Mouse (Mus musculus): ENCODE measurements around the gene Tnr. TPM values are rescaled to one million over a fixed set of nuclear protein-coding genes. Genes with fewer than 3 reads are reported as not detected.

Tnr gene
- polyA plus RNA-seq, 1 experiment from 2014 or later, result 0.02 TPM

DNA sequence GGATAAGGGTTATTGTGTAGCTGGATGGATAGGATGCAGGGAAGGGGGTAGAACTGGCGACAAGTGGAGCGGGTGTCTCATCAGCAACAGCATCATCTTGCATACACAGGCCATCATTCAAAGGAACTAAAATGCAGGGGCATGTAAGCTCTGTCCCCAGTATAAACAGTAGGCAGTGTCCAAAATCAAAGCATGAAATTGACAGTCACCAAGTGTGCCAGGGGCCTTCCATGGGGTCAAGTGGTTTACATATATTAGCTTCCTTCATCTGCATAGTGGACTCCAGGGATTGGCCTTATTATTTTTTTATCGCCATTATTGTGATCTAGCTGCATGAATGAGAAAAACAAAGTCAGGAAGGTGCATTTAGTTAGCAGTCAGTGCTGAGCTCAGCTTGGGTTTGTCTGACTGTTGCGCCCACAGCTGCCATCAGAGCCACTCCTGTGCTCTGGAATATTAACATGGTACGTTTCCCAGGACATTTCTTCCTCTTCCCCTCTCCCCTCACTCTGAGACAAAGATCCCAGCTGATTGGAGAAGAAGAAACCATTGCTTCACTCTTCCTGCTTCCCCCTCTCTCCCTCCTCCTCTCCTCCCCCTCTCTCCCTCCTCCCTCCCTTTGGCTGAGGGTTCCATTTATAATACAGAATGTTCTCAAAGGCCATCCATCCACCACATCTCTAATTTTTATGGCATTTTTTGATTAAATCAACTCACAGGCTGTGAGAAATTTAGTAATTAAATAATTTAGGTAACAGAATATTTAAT lies 106.4 kb downstream of the Tnr start:
- no peak for ATAC-seq (ENCODE audit: insufficient read depth)
- Histone ChIP-seq H3K27ac (replicated peaks) (no peak overlapping the region), H3K9ac (no peak overlapping the region), H3K4me1 (replicated peaks) (no peaks in the 10 kb centered on the region), H3K27me3 (no peaks in the 10 kb centered on the region), H3K4me3 (replicated peaks) (no peak overlapping the region), H3K9me3 (replicated peaks) (no peaks in the 10 kb centered on the region), H3K4me2 (no peak overlapping the region), H3K36me3 (replicated peaks) (no peaks in the 10 kb centered on the region)
- WGBS (ENCODE audit: insufficient replicate concordance), result 66% methylated on average over 5 of the region's 5 CpGs

DNA sequence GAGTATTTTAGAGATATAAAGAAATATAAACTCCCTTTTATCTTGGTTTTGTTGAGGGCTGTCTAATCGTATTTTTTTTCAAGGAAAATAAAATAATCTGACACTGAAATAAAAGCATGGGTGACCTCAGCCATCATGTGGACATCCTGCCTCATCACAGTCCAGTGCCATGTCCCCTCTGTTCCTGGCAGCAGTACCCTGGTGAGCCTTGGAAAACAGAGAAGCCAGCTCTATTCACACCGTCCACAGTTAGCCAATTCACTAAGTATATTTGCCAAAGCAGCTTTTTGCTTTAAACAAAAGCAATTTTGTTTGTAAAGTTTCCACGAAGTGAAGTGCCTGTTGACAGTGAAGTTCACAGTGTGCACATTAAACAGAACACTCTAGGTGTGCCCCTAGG lies 109.0 kb downstream of the Tnr start:
- Histone ChIP-seq H3K36me3 (replicated peaks) (no peaks in the 10 kb centered on the region), H3K4me1 (replicated peaks) (no peaks in the 10 kb centered on the region), H3K4me2 (no peak overlapping the region), H3K9ac (no peak overlapping the region), H3K9me3 (replicated peaks) (no peaks in the 10 kb centered on the region), H3K27me3 (no peaks in the 10 kb centered on the region), H3K27ac (replicated peaks) (no peak overlapping the region), H3K4me3 (replicated peaks) (no peak overlapping the region)
- ATAC-seq (ENCODE audit: insufficient read depth), result no peak
- 51% methylated on average over 3 of the region's 3 CpGs for WGBS (ENCODE audit: insufficient replicate concordance)

DNA sequence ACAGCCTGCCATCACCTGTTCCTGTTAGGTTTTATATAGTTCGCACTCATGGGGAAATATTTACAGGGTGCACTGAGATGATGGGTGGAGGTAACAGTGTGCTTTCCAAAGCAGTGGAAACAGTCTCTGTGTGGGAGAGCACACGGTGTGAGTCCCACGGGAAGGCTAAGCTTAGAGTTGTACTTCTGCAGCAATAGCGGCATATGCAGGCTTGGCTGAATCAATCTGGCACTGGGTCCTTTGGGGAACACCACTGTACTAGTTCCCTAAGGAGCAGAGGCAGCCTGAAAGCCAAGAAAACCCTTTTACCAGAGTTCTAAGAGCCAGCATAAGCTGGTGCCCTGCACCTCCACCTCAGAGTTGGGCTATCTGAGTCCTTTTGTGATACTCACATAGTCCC lies 115.8 kb downstream of the Tnr start:
- no peak for ATAC-seq (ENCODE audit: insufficient read depth)
- Histone ChIP-seq H3K9ac (no peak overlapping the region), H3K4me1 (replicated peaks) (no peaks in the 10 kb centered on the region), H3K36me3 (replicated peaks) (no peaks in the 10 kb centered on the region), H3K27me3 (no peaks in the 10 kb centered on the region), H3K27ac (replicated peaks) (no peak overlapping the region), H3K9me3 (replicated peaks) (no peaks in the 10 kb centered on the region), H3K4me2 (no peak overlapping the region), H3K4me3 (replicated peaks) (no peak overlapping the region)
- WGBS (ENCODE audit: insufficient replicate concordance), result 72% methylated on average over 4 of the region's 4 CpGs

DNA sequence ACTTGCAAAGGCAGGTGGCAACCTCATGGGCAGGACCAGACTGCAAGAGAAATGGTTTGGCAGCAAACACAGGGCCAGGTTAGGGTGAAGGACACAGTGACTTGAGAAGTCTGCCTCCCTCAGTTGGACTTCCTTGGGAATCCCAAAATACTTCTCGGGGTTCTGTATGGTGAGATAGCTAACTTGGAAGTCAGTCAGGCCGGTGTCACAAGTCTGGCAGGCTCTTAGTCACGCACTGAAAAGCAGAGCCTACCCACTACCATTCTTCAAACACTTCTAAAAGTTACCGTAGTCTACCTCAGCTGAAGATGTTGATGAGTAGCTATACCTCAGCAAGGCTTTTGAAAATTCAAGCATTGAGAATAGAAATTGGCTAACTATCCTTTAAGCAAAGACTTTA lies 122.2 kb downstream of the Tnr start:
- Histone ChIP-seq H3K27ac (replicated peaks) (no peak overlapping the region), H3K4me3 (replicated peaks) (no peak overlapping the region), H3K27me3 (no peaks in the 10 kb centered on the region), H3K9me3 (replicated peaks) (no peaks in the 10 kb centered on the region), H3K9ac (no peak overlapping the region), H3K4me1 (replicated peaks) (no peaks in the 10 kb centered on the region), H3K36me3 (replicated peaks) (no peaks in the 10 kb centered on the region), H3K4me2 (no peak overlapping the region)
- WGBS (ENCODE audit: insufficient replicate concordance), result 66% methylated on average over 4 of the region's 4 CpGs
- no peak for ATAC-seq (ENCODE audit: insufficient read depth)

DNA sequence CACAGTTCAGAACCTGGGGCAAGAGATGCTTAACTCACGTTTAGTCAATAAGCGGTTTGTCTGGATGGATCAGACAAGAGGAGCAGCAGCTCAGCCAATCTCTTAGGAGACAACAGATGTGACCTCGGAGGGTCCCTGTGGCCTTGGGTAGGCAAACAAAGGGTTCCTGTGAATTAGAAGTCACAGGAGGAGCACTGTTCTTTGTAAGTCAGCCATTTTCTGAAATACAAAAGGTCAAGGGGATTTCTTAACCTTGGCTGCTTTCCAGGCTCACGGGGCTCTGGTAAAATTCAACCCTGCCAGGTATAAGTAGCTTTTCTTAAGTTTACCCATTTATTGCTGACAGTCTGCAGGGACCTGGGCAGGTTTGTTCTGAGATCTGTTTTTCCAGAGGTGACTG lies 126.9 kb downstream of the Tnr start:
- Histone ChIP-seq H3K4me3 (replicated peaks) (no peak overlapping the region), H3K27ac (replicated peaks) (no peak overlapping the region), H3K27me3 (no peaks in the 10 kb centered on the region), H3K36me3 (replicated peaks) (no peaks in the 10 kb centered on the region), H3K9me3 (replicated peaks) (no peaks in the 10 kb centered on the region), H3K4me2 (no peak overlapping the region), H3K9ac (no peak overlapping the region), H3K4me1 (replicated peaks) (no peaks in the 10 kb centered on the region)
- WGBS (ENCODE audit: insufficient replicate concordance), result 52% methylated on average over 4 of the region's 4 CpGs
- no peak for ATAC-seq (ENCODE audit: insufficient read depth)

DNA sequence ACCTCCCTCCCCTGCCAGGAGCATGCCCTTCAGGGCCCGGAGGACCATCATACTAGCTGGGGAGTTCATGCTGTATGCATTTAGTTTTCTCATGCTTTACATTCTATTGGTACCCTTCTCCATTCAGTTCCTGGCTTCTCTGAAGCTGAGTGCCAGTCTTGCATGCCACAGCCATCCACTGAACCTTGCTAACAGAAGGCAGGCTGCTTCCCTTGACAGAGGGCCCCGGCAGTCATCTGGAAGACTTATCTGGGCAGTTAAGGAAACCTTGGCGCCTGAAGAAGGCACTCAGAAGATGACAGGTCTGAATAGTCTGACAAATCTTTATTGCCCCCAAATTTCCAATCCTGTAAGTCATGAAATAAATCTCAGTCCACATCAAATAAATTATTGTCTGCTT lies 131.7 kb downstream of the Tnr start:
- WGBS (ENCODE audit: insufficient replicate concordance), result 63% methylated on average over 3 of the region's 3 CpGs
- Histone ChIP-seq H3K4me3 (replicated peaks) (no peak overlapping the region), H3K27me3 (no peaks in the 10 kb centered on the region), H3K9me3 (replicated peaks) (no peaks in the 10 kb centered on the region), H3K27ac (replicated peaks) (no peak overlapping the region), H3K4me1 (replicated peaks) (no peaks in the 10 kb centered on the region), H3K36me3 (replicated peaks) (no peaks in the 10 kb centered on the region), H3K9ac (no peak overlapping the region), H3K4me2 (no peak overlapping the region)
- no peak for ATAC-seq (ENCODE audit: insufficient read depth)

DNA sequence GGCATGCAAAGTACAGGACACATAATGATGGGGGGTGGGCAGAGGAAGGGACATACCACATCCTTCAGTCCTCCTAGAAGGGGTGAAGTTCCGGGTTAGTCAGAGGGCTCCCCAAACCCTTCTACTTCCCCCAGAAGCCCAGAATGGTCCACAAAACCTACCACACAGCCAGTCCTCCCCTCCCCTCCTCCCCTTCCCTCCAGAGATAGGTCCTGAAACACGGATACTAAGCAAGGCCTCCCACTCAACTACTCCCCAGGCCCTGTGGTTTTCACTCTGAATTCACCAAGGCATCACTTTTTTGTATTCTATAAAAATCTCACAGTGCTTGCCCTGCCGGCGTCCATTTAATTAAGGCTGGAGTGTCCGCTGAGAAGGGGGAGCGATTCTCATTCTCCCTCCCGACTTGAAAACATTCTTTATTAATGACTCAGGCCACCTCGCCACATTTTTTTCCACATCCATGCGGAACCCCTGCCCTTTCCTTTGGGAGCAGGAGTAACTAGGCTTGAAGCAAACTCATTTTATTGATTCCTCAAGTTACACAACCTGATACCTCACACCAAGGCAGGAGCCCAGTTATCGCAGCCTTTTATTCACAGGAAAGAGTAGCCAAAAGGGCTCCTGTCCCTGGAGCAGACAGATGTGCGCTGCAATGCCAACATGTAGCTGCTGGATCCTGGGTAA lies 134.4 kb downstream of the Tnr start:
- no peak for ATAC-seq (ENCODE audit: insufficient read depth)
- Histone ChIP-seq H3K4me3 (replicated peaks) (no peak overlapping the region), H3K27ac (replicated peaks) (no peak overlapping the region), H3K36me3 (replicated peaks) (no peaks in the 10 kb centered on the region), H3K4me2 (no peak overlapping the region), H3K9ac (no peak overlapping the region), H3K4me1 (replicated peaks) (no peaks in the 10 kb centered on the region), H3K9me3 (replicated peaks) (no peaks in the 10 kb centered on the region), H3K27me3 (no peaks in the 10 kb centered on the region)
- WGBS (ENCODE audit: insufficient replicate concordance), result 53% methylated on average over 11 of the region's 11 CpGs

DNA sequence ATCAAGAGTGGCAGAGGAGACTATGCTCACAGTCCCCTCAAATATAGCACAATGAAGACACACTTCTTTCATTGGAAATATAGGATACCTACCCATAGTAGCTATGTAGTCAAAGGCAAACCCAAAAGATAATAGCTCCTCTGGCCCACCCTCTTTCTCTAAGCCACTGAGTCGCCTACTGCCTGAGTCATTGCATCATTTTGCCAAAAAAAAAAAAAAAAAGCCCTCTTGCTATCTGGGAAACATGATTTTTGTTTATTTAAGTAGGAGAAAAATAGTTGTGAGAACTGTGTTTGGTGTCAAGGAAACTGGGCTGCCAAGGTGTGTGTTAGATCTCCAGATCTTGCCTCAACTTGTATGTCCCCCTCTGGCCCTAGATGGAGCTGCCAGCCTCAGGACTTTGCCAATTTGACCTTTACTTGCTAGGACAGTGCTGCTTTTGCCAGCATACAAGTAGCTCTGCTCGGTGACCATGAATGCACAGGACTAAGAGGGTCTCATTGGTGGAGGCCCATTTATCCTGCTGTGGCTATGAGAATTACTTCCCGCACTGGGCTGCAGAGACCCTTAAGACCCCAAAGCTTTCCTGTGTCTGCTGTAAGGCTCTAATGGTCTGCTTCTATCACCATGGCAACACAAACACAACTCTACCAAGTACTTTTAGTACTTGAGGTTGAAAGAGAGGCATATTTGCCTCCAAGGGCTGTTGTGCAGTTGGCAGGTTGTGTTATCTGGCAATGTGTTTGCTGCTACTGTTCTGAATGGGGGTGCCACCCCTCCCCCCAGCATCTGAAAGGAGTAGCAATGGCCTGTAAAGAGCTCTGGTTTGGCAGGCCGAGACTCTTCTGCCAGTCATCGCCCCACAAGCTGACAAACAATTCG lies 137.3 kb downstream of the Tnr start:
- no peaks in the 10 kb centered on the region for H3K9me3 ChIP-seq (replicated peaks)
- H3K9ac ChIP-seq, result no peak overlapping the region
- H3K36me3 ChIP-seq (replicated peaks), result no peaks in the 10 kb centered on the region
- H3K27me3 ChIP-seq, result no peaks in the 10 kb centered on the region
- 37% methylated on average over 6 of the region's 6 CpGs for WGBS (ENCODE audit: insufficient replicate concordance)
- H3K27ac ChIP-seq (replicated peaks), result no peak overlapping the region
- no peak for ATAC-seq (ENCODE audit: insufficient read depth)
- no peak overlapping the region for H3K4me3 ChIP-seq (replicated peaks)
- no peaks in the 10 kb centered on the region for H3K4me1 ChIP-seq (replicated peaks)
- no peak overlapping the region for H3K4me2 ChIP-seq

DNA sequence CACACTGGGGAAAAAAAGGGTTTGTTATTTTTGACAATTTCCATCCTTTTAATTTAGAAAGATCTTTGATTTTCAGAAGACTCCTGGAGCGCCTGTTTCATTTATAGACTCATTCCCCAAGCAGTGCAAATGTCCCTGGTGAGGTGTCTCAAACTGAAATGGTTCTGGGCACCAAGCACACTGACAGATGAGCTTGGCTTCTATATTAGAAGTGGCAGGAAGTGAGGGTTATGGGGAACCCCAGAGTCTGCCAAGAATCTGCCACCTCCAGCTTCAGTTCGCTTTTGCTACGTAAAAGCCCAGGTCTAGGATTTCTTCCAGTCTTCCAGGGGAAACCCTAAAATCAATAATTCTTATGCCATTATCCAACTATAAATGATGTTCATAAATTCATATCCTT lies 140.9 kb downstream of the Tnr start:
- no peak overlapping the region for H3K9ac ChIP-seq
- H3K4me1 ChIP-seq (replicated peaks), result no peaks in the 10 kb centered on the region
- 70% methylated on average over 3 of the region's 3 CpGs for WGBS (ENCODE audit: insufficient replicate concordance)
- no peak overlapping the region for H3K4me2 ChIP-seq
- H3K27me3 ChIP-seq, result no peaks in the 10 kb centered on the region
- no peaks in the 10 kb centered on the region for H3K9me3 ChIP-seq (replicated peaks)
- no peak overlapping the region for H3K27ac ChIP-seq (replicated peaks)
- H3K4me3 ChIP-seq (replicated peaks), result no peak overlapping the region
- ATAC-seq (ENCODE audit: insufficient read depth), result no peak
- no peaks in the 10 kb centered on the region for H3K36me3 ChIP-seq (replicated peaks)

DNA sequence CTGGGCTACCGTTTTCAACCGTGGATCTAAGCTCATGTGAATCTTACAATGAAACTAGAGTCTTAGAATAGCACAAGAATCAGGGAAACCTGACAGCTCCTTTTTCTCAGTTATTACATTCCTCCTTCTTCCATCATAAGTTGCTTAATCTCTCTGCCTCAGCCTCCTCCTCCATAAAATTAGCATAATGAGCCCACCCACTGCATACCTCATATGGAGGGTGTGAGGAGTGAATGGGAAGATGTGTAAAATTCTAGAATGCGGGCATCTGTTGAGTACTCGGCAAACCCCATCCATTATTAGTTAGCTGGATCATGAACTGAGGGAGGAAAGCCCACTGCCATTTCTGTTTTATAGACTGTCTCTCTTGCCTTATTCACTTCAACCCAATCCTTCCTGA lies 141.4 kb downstream of the Tnr start:
- H3K9ac ChIP-seq, result no peak overlapping the region
- H3K9me3 ChIP-seq (replicated peaks), result no peaks in the 10 kb centered on the region
- ATAC-seq (ENCODE audit: insufficient read depth), result no peak
- H3K4me1 ChIP-seq (replicated peaks), result no peaks in the 10 kb centered on the region
- H3K27me3 ChIP-seq, result no peaks in the 10 kb centered on the region
- 69% methylated on average over 4 of the region's 4 CpGs for WGBS (ENCODE audit: insufficient replicate concordance)
- H3K4me2 ChIP-seq, result no peak overlapping the region
- H3K27ac ChIP-seq (replicated peaks), result no peak overlapping the region
- no peak overlapping the region for H3K4me3 ChIP-seq (replicated peaks)
- no peaks in the 10 kb centered on the region for H3K36me3 ChIP-seq (replicated peaks)

DNA sequence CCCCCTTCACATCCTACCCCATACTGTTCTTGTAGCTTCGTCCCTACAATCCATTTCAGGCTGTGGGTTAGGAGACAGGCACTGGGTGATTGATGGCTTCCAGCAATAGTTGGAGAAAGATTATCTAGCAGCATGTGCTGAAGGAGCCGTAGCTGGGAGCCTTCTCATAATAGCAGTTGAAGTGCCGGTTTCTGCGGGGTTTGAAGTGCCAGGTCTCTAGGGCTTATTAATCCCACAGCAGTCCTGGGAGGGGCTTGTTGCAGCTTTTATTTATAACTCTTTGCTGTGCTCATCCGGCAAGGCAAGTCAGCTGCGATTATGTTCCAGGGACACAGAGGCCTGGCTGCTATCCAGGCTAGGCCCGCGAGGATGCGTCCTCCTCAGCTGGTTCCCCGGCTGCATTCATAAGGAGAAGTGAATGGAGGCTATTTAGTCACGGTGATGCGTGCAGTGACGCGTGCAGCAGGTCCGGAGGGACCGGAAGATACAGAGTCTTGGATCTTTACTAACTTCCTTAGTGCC lies 147.1 kb downstream of the Tnr start:
- Histone ChIP-seq H3K9ac (no peak overlapping the region), H3K9me3 (replicated peaks) (no peaks in the 10 kb centered on the region), H3K4me3 (replicated peaks) (no peak overlapping the region), H3K36me3 (replicated peaks) (no peaks in the 10 kb centered on the region), H3K4me1 (replicated peaks) (no peaks in the 10 kb centered on the region), H3K27me3 (no peaks in the 10 kb centered on the region), H3K4me2 (no peak overlapping the region), H3K27ac (replicated peaks) (no peak overlapping the region)
- no peak for ATAC-seq (ENCODE audit: insufficient read depth)
- 57% methylated on average over 16 of the region's 16 CpGs for WGBS (ENCODE audit: insufficient replicate concordance)

Measured in liver, embryonic 15.5 days (tissue).